Mouse (Mus musculus) hindbrain, postnatal 0 days (tissue): Measurements from ENCODE around the gene Arhgap9. TPM values are rescaled to one million over a fixed set of nuclear protein-coding genes. Genes with fewer than 3 reads are reported as not detected.
A peak's percentile ranks its signal among the peaks of the same experiment; 100 is the strongest.

Experiments used
- ATAC-seq: fragments of 200-750 bp; cut with Nextera tagmentation; 2 replicates; pipeline ENCODE4 v1.8.0; 2017; ENCODE audit warnings: mild to moderate bottlenecking, moderate TSS enrichment, moderate library complexity
- DNase-seq: peaks from one replicate; pipeline ENCODE4 v3.0.0-alpha.2; 2015; ENCODE audit warnings: low spot score
- H3K27ac ChIP-seq: fragments of 300-500 bp; sonication (generic); 2 replicates; pipeline ENCODE4 v1.5.1; 2014; ENCODE audit warnings: mild to moderate bottlenecking
- H3K27me3 ChIP-seq: fragments of 300-500 bp; sonication (generic); 2 replicates; pipeline ENCODE4 v1.6.1; 2014; ENCODE audit warnings: low read length, mixed read lengths; ENCODE audit not compliant: insufficient read depth
- H3K36me3 ChIP-seq: fragments of 300-500 bp; sonication (generic); 2 replicates; pipeline ENCODE4 v1.6.1; 2014; ENCODE audit warnings: low read length, mixed read lengths; ENCODE audit not compliant: insufficient read depth
- H3K4me1 ChIP-seq: fragments of 300-500 bp; sonication (generic); 2 replicates; pipeline ENCODE4 v1.6.1; 2014; ENCODE audit warnings: antibody characterized with exemption, low read length, mixed read lengths; ENCODE audit not compliant: insufficient read depth
- H3K4me2 ChIP-seq: fragments of 300-500 bp; sonication (generic); 2 replicates; pipeline ENCODE4 v1.6.1; 2014; ENCODE audit warnings: low read depth, mild to moderate bottlenecking, low read length, moderate library complexity, mixed read lengths
- H3K4me3 ChIP-seq: fragments of 300-500 bp; sonication (generic); 2 replicates; pipeline ENCODE4 v1.5.1; 2014; ENCODE audit warnings: low read length
- H3K9ac ChIP-seq: fragments of 300-500 bp; sonication (generic); replicated peaks from 2 replicates; pipeline ENCODE4 v1.6.1; 2014; ENCODE audit warnings: mild to moderate bottlenecking, low read length, moderate library complexity, mixed read lengths
- H3K9me3 ChIP-seq: fragments of 300-500 bp; sonication (generic); 2 replicates; pipeline ENCODE4 v1.6.1; 2016; ENCODE audit warnings: low read length, mixed read lengths
- CTCF ChIP-seq: IDR thresholded peaks from 2 replicates; pipeline ENCODE4 v1.5.1; 2016; ENCODE audit warnings: antibody characterized with exemption, control low read depth, low read depth
- WGBS: fragments of 180-500 bp; shearing (Covaris S2); extraction: QIAGEN DNeasy Blood & Tissue Kit; methylation state at CpG from one replicate; pipeline ENCODE4 v1.1.7; 2014; 5-methylcytosine and 5-hydroxymethylcytosine counted together
- polyA plus RNA-seq: library from polyadenylated mRNA; unstranded; fragments of >200 nt; fragmentation: Nextera tagmentation; extraction: Ambion mirVana; gene quantifications from 2 replicates; pipeline ENCODE4 v1.2.1, GENCODE M21; 2015
- total RNA-seq: library from RNA; depleted of rRNA; stranded (reverse); fragments of >200 nt; gene quantifications from 2 replicates; pipeline ENCODE4 v1.2.3, GENCODE M21; 2014

Gene Arhgap9
- total and polyA plus RNA-seq, 2 experiments from 2014 or later = 1.2 to 1.5 TPM

GRCm38 (mm10) chr10:127288328-127288799 is 33.4 kb upstream of the Arhgap9 start:
- H3K36me3 ChIP-seq = peaks cover 14% of the 10 kb centered on the region
- H3K4me2 ChIP-seq = peak overlapping the region; percentile 80
- peak overlapping the region; percentile 97 for H3K27ac ChIP-seq
- H3K9ac ChIP-seq = peak overlapping the region; percentile 77
- peak overlapping the region; percentile 69 for H3K4me3 ChIP-seq
- H3K4me1 ChIP-seq = peaks cover 33% of the 10 kb centered on the region
- no peaks in the 10 kb centered on the region for H3K27me3 ChIP-seq
- no peaks in the 10 kb centered on the region for H3K9me3 ChIP-seq
- under 1% methylated on average over 15 of the region's 28 CpGs for WGBS
- DNase-seq (peak; percentile 63), ATAC-seq (peak; percentile 3)
- TF ChIP-seq CTCF = no peak

DNA sequence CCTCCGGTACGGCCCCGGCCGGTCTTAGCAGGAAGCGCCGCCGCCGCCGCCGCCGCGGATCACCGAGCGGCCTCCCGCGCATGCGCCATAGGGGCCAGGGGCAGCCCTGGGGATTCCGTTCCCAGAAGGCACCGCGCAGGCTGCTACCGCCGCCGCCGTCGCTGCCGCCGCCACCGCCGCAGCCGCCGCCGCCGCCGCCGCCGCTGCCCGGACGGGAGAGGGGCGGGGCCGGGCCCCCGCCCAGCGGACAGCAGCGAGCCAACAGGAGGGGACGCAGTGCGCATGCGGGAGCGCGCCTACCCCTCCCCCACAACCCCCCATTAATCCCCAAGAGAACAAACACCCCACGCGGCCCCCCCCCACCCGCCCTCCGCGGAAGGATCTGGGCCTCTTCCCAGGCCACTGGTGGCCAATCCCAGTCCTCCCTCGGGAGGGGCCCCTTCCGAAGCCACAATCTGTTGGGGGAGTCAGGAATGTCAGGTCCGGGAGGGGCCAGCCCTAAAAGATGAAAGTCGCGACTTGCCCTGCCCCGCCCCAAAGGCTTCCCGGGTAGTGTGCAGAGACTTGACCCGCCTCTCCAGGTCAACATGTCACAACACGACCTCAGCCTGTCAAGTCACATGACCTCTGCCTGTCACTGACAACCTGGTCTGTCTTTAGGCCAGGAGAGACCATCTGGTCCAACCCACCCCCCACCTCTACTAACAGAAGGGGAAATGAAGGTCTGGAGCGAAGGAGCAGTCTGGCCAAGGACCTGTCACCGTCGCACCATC is 32.8 kb upstream of the Arhgap9 start, which contains the start of gene Mbd6:
TSS of gene Mbd6 (minus strand) at position 219 of the 773 bp plus-strand sequence.
- Histone ChIP-seq H3K4me1 (peaks cover 33% of the 10 kb centered on the region), H3K9me3 (no peaks in the 10 kb centered on the region), H3K4me2 (peak within 1 kb of the TSS; percentile 80), H3K9ac (peak within 1 kb of the TSS; percentile 77), H3K4me3 (peak within 1 kb of the TSS; percentile 69), H3K27me3 (no peaks in the 10 kb centered on the region), H3K36me3 (peaks cover 8% of the 10 kb centered on the region; the same call in 1 of the 2 replicates), H3K27ac (peak within 1 kb of the TSS; percentile 97)
- peak; percentile 48 for ATAC-seq
- no peak for TF ChIP-seq CTCF
- DNase-seq = peak; percentile 92
- WGBS = 0% methylated on average over 39 of the region's 65 CpGs

- 1% methylated on average over 15 of the region's 15 CpGs for WGBS
- ATAC-seq = peak; percentile 2; the same call in 1 of the 2 replicates
- H3K27ac ChIP-seq = peak overlapping the region; percentile 97
- peak overlapping the region; percentile 80 for H3K4me2 ChIP-seq
- H3K9ac ChIP-seq = peak overlapping the region; percentile 77
- no peaks in the 10 kb centered on the region for H3K9me3 ChIP-seq
- TF ChIP-seq CTCF = no peak
- no peaks in the 10 kb centered on the region for H3K27me3 ChIP-seq
- peak overlapping the region; percentile 69 for H3K4me3 ChIP-seq
- peaks cover 33% of the 10 kb centered on the region for H3K4me1 ChIP-seq
- DNase-seq = peak; percentile 71
- peaks cover 5% of the 10 kb centered on the region for H3K36me3 ChIP-seq
These were observed 32.1 kb upstream of the Arhgap9 start for GRCm38 (mm10) chr10:127289573-127290191.

DNA sequence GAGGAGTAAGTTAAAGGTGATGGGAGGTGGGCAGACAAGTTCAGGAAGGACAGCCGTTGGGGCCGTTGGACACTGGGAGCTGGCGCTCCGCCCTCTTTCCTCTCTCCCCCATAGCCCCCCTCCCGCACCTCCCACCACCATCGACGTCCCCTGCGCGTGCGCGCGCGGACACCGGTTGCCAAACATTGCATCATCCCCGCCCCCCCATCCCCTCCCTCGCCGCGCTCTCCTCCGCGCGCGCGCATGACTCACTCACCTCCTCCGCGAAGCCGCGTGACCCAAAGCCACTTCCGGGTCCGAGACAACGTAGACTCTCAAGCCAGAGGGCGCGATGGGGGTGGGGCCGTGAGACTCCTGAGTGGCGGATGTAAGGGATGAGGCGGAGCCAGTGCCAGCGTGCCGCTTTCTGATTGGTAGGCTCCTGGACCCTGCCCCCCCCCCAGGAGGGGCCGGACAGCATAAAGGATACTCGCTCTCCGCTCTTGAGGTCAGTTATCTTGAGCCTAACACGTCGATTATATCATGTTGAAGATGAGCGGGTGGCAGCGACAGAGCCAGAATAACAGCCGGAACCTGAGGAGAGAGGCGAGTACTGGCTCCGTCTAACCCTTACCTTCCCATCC is 31.3 kb upstream of the Arhgap9 start:
- Histone ChIP-seq H3K27me3 (no peaks in the 10 kb centered on the region), H3K9ac (peak overlapping the region; percentile 66)

DNA sequence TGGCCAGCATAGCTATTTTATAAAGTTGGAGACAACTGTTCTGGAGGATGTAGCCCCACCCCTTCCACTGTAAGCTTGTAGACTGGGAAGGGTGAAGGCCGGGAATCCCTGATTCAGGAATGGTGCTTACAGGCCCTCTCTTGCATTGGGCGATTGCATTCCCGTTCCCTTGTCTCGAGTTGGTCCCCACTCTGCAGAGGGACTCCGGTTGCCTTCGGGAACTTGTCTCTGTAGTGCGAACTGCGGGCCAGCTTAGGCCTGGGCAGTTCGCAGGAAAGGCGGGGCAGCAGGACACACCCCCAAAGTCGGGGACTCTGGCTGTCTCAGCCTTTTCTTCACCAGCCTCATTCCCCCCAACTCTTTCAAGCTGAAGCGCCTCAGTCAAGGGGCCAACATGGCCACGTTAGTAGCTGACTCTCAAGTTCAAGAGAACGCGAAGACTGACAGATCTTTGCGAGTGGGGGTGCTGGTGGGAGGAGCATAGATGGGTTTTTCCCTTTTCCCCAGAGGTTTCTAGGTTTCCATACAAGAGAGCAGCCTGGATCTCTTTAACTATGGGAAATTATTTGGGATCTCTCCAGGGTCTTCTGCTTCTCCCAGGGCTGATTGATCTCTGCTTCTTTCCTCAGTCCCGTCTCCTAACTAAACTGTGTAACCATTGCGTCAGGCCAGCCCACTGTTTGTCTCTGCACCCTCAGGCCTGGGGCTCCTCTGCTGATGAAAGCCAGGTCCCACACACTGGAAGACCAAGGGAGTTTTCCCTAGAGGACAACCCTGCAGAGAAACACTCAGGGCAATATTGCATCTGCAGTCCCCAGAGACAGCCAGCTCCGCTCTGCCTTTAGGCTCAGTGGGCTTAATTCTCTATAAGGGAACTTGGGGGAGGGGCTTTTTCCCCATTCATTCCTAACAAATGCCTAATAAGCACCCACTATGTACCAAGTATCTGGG is 30.6 kb upstream of the Arhgap9 start:
- ATAC-seq (peak; percentile 46), DNase-seq (peak; percentile 62)
- 1% methylated on average over 19 of the region's 19 CpGs for WGBS
- peak overlapping the region; percentile 97 for H3K27ac ChIP-seq
- peak overlapping the region; percentile 80 for H3K4me2 ChIP-seq
- peaks cover 32% of the 10 kb centered on the region for H3K4me1 ChIP-seq
- peak overlapping the region; percentile 66 for H3K9ac ChIP-seq
- TF ChIP-seq CTCF = no peak
- H3K36me3 ChIP-seq = peaks cover 17% of the 10 kb centered on the region
- no peaks in the 10 kb centered on the region for H3K27me3 ChIP-seq
- H3K9me3 ChIP-seq = no peaks in the 10 kb centered on the region
- peak overlapping the region; percentile 69 for H3K4me3 ChIP-seq

More for the DNA sequence above, 31.3 kb upstream of the Arhgap9 start:
- ATAC-seq = peak; percentile 94
- Histone ChIP-seq H3K4me3 (peak overlapping the region; percentile 69), H3K36me3 (peaks cover 12% of the 10 kb centered on the region), H3K27ac (peak overlapping the region; percentile 97), H3K9me3 (no peaks in the 10 kb centered on the region), H3K4me2 (peak overlapping the region; percentile 80), H3K4me1 (peaks cover 33% of the 10 kb centered on the region)
- TF ChIP-seq CTCF = peak; percentile 12; the same call in 1 of the 2 replicates
- WGBS = 0% methylated on average over 44 of the region's 47 CpGs
- peak; percentile 100 for DNase-seq
